Mouse (Mus musculus) embryo, embryonic 9.5 days (tissue): ENCODE measurements around the gene Tas2r121.
"Not testable (repeated sequence)": the region's sequence is repeated elsewhere in the genome, so short reads cannot be mapped to it uniquely, and the experiment has no call there.

Experiments used
- DNase-seq: peaks from one replicate; pipeline ENCODE4 v3.0.0-alpha.2; 2017; ENCODE audit errors: extremely low spot score

Gene Tas2r121

DNA sequence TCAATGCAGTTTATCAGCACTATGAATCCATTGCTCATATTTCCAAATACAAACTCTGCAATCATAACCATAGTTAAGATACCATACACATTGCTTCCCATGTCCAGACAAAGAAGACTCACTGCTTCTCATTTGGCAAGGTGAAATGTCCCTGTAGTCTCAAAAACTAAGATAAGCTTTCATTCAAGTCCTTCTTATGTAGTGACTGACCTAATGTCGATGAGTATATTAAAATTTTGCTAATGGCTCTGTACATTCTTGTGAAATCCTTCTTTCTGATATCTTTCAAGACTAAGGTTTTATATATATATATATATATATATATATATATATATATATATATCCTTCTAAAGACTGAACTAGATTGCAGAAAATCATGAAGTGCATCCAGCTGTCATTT, at the start of gene Tas2r121:
TSS of gene Tas2r121 (minus strand) at position 101 of the 400 bp plus-strand sequence.
- no peak for DNase-seq

DNA sequence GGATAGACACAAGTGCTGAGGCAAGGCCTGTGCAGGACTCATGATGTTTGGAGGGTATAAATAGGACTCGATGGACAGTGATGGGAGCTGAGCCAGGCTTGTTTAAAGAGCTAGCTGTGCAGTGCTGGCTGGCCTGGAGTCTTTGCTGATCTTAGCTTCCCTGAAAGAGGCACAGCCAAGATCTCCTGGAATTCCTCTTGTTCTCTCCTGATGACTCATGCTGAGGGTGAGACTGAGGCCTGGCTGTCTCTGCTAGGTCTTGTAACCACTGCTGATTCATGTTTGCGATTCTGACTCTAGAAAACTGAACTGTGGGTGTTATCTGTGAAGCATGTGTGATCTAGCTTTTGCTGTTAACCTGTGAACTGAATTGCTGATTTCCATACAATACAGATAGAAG, 49.4 kb upstream of the Tas2r121 start:
- DNase-seq: no peak

DNA sequence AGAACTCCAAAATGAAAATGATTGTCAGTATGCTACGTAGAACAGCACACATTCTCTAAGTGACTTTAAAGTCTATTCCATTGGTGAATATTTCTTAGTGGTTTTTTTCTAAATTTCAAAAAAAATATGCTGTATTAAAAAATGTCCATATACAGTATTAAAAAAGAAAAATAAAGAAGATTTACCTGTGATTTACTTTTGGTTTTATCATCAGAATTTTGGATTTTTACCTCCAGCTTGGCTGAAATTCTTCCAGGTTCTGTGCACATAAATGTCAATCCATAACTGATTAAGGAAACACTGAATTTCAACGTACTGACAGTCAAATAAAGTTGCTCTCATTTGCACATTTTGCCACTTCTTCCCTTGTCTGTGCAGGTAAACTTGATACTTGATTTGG, 37.1 kb upstream of the Tas2r121 start, which contains the start of gene Tas2r115:
TSS of gene Tas2r115 (minus strand) at position 101 of the 400 bp plus-strand sequence.
- DNase-seq: no peak

DNA sequence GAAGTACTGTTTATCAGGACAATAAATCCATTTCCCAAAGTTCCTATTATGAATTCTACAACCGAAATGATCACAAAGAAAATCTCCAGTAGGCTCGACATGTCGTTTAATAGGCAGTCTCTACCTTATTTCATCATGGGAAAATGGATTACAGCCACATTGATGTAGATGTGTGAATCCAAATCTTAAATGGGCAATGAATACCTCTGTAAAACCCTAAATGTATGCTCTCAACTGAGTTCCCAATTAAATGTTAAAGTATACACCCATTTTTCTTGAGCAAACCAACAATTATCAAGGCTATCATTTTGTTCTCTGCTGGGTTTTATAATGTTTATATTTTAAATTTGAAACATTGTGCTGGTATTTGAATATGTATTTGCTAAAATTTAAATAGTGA, 11.0 kb upstream of the Tas2r121 start, which contains the start of gene Tas2r122:
TSS of gene Tas2r122 (minus strand) at position 101 of the 400 bp plus-strand sequence.
- no peak for DNase-seq

DNA sequence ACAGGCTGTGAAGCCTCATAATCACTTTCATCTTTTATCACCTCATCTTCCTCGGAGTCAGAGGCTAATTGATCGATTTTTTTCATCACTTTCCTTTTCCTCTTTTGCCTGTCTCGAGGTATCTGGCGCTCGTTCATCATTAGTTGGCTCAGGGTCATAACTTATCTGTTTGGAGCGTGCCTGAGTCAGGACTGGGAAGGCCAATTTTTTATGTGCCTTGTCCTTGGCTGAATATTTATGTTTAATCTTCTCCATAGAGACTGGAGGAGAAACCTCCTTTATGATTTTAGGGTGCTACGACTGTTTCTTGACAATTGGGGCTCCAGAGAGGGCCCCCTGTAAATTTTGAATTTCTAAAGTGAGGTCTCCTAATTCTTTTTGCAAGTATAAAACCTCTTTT, 9.2 kb downstream of the Tas2r121 start:
- DNase-seq: not testable (repeated sequence)

DNA sequence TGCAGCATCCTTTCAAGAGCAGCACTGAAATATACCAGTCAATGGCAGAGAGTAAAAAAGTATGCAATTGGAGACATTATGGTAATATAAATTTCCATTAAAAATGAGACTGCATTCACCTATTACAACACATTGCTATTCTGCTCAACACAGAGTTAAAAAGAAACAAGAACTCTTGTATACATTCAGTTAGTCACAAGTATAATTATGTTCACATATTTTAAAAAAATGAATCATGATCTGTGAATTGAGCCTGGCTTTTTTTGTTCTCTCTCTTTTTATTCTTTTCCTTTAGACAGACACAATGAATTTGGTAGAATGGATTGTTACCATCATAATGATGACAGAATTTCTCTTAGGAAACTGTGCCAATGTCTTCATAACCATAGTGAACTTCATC, 44.2 kb downstream of the Tas2r121 start, which contains the start of gene Tas2r120:
TSS of gene Tas2r120 (plus strand) at position 301 of the 400 bp plus-strand sequence.
- no peak for DNase-seq

DNA sequence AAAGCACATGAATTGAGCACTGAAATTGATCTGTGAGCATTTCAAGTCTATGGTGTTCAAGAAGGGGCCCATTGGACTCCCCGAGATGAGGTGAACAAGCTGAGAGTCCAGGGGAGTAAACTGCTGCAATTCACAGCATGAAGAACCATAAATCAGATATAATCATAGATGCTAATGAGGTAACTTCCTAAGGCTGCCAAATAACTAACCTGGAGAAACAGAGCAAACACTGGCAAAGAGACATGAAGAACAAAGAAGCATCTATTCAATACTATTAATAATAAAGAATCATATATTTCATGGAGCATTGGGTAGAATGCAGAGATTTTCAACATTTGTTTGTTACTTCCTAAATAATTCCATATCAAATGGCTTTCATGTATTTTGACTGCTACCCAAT, 49.4 kb downstream of the Tas2r121 start, which contains the start of gene A630073D07Rik:
TSS of gene A630073D07Rik (minus strand) at position 101 of the 400 bp plus-strand sequence.
- no peak for DNase-seq
